Mouse (Mus musculus) hindbrain, postnatal 0 days (tissue): ENCODE data around the gene Tmem150b. TPM values are rescaled to one million over a fixed set of nuclear protein-coding genes. Genes with fewer than 3 reads are reported as not detected.

Experiments
- ATAC-seq: fragments of 200-750 bp; cut with Nextera tagmentation; 2 replicates; pipeline ENCODE4 v1.8.0; 2017; ENCODE audit warnings: mild to moderate bottlenecking, moderate TSS enrichment, moderate library complexity
- DNase-seq: peaks from one replicate; pipeline ENCODE4 v3.0.0-alpha.2; 2015; ENCODE audit warnings: low spot score
- H3K27ac ChIP-seq: fragments of 300-500 bp; sonication (generic); 2 replicates; pipeline ENCODE4 v1.5.1; 2014; ENCODE audit warnings: mild to moderate bottlenecking
- H3K27me3 ChIP-seq: fragments of 300-500 bp; sonication (generic); 2 replicates; pipeline ENCODE4 v1.6.1; 2014; ENCODE audit warnings: low read length, mixed read lengths; ENCODE audit not compliant: insufficient read depth
- H3K36me3 ChIP-seq: fragments of 300-500 bp; sonication (generic); 2 replicates; pipeline ENCODE4 v1.6.1; 2014; ENCODE audit warnings: low read length, mixed read lengths; ENCODE audit not compliant: insufficient read depth
- H3K4me1 ChIP-seq: fragments of 300-500 bp; sonication (generic); 2 replicates; pipeline ENCODE4 v1.6.1; 2014; ENCODE audit warnings: antibody characterized with exemption, low read length, mixed read lengths; ENCODE audit not compliant: insufficient read depth
- H3K4me2 ChIP-seq: fragments of 300-500 bp; sonication (generic); 2 replicates; pipeline ENCODE4 v1.6.1; 2014; ENCODE audit warnings: low read depth, mild to moderate bottlenecking, low read length, moderate library complexity, mixed read lengths
- H3K4me3 ChIP-seq: fragments of 300-500 bp; sonication (generic); 2 replicates; pipeline ENCODE4 v1.5.1; 2014; ENCODE audit warnings: low read length
- H3K9ac ChIP-seq: fragments of 300-500 bp; sonication (generic); replicated peaks from 2 replicates; pipeline ENCODE4 v1.6.1; 2014; ENCODE audit warnings: mild to moderate bottlenecking, low read length, moderate library complexity, mixed read lengths
- H3K9me3 ChIP-seq: fragments of 300-500 bp; sonication (generic); 2 replicates; pipeline ENCODE4 v1.6.1; 2016; ENCODE audit warnings: low read length, mixed read lengths
- CTCF ChIP-seq: IDR thresholded peaks from 2 replicates; pipeline ENCODE4 v1.5.1; 2016; ENCODE audit warnings: antibody characterized with exemption, control low read depth, low read depth
- WGBS: fragments of 180-500 bp; shearing (Covaris S2); extraction: QIAGEN DNeasy Blood & Tissue Kit; methylation state at CpG from one replicate; pipeline ENCODE4 v1.1.7; 2014; 5-methylcytosine and 5-hydroxymethylcytosine counted together
- polyA plus RNA-seq: library from polyadenylated mRNA; unstranded; fragments of >200 nt; fragmentation: Nextera tagmentation; extraction: Ambion mirVana; gene quantifications from 2 replicates; pipeline ENCODE4 v1.2.1, GENCODE M21; 2015
- total RNA-seq: library from RNA; depleted of rRNA; stranded (reverse); fragments of >200 nt; gene quantifications from 2 replicates; pipeline ENCODE4 v1.2.3, GENCODE M21; 2014

Gene Tmem150b
- total and polyA plus RNA-seq, 2 experiments from 2014 or later: 0.13 TPM; not detected in 1

- DNase-seq (no peak), ATAC-seq (no peak)
- no peaks in the 10 kb centered on the region for H3K4me1 ChIP-seq
- H3K27me3 ChIP-seq: no peaks in the 10 kb centered on the region
- no peak overlapping the region for H3K4me2 ChIP-seq
- no peak overlapping the region for H3K4me3 ChIP-seq
- H3K36me3 ChIP-seq: peaks cover 54% of the 10 kb centered on the region
- WGBS: 93% methylated on average over 7 of the region's 7 CpGs
- no peaks in the 10 kb centered on the region for H3K9me3 ChIP-seq
- no peak overlapping the region for H3K27ac ChIP-seq
- H3K9ac ChIP-seq: no peak overlapping the region
- TF ChIP-seq CTCF: no peak
Observed at GRCm38 (mm10) chr7:4703195-4703594, 21.9 kb downstream of the Tmem150b start.

GRCm38 (mm10) chr7:4702334-4702733 lies 22.7 kb downstream of the Tmem150b start:
- ATAC-seq (no peak), DNase-seq (no peak)
- no peak for TF ChIP-seq CTCF
- Histone ChIP-seq H3K27me3 (no peaks in the 10 kb centered on the region), H3K9me3 (no peaks in the 10 kb centered on the region), H3K4me3 (no peak overlapping the region), H3K4me2 (no peak overlapping the region), H3K9ac (no peak overlapping the region), H3K36me3 (peaks cover 48% of the 10 kb centered on the region), H3K4me1 (no peaks in the 10 kb centered on the region), H3K27ac (no peak overlapping the region)
- WGBS: 31% methylated on average over 8 of the region's 8 CpGs

- Histone ChIP-seq H3K9ac (no peak overlapping the region), H3K4me1 (no peaks in the 10 kb centered on the region; the same call in 1 of the 2 replicates), H3K36me3 (peaks cover 27% of the 10 kb centered on the region), H3K27me3 (no peaks in the 10 kb centered on the region), H3K4me3 (no peak overlapping the region), H3K4me2 (no peak overlapping the region), H3K27ac (no peak overlapping the region), H3K9me3 (no peaks in the 10 kb centered on the region)
- no peak for TF ChIP-seq CTCF
- 59% methylated on average over 6 of the region's 6 CpGs for WGBS
- DNase-seq (no peak), ATAC-seq (no peak)
Observed at GRCm38 (mm10) chr7:4693004-4693403, 32.0 kb downstream of the Tmem150b start.

GRCm38 (mm10) chr7:4690951-4691653 lies 33.9 kb downstream of the Tmem150b start:
- no peaks in the 10 kb centered on the region; the same call in 1 of the 2 replicates for H3K4me1 ChIP-seq
- peak overlapping the region; percentile 87 for H3K4me3 ChIP-seq
- peak overlapping the region; percentile 100 for H3K9ac ChIP-seq
- ATAC-seq (peak; percentile 53), DNase-seq (peak; percentile 40)
- peaks cover 21% of the 10 kb centered on the region for H3K36me3 ChIP-seq
- peak overlapping the region; percentile 97 for H3K27ac ChIP-seq
- 3% methylated on average over 31 of the region's 35 CpGs for WGBS
- H3K4me2 ChIP-seq: peak overlapping the region; percentile 72
- TF ChIP-seq CTCF: no peak
- no peaks in the 10 kb centered on the region for H3K27me3 ChIP-seq
- no peaks in the 10 kb centered on the region for H3K9me3 ChIP-seq

- TF ChIP-seq CTCF: no peak
- no peaks in the 10 kb centered on the region for H3K9me3 ChIP-seq
- DNase-seq (peak; percentile 96), ATAC-seq (peak; percentile 93)
- H3K4me3 ChIP-seq: peak within 1 kb of the TSS; percentile 87
- H3K27ac ChIP-seq: peak within 1 kb of the TSS; percentile 97
- no peaks in the 10 kb centered on the region for H3K27me3 ChIP-seq
- H3K9ac ChIP-seq: peak within 1 kb of the TSS; percentile 100
- peak within 1 kb of the TSS; percentile 72 for H3K4me2 ChIP-seq
- peaks cover 21% of the 10 kb centered on the region for H3K36me3 ChIP-seq
- WGBS: 0% methylated on average over 9 of the region's 18 CpGs
- no peaks in the 10 kb centered on the region; the same call in 1 of the 2 replicates for H3K4me1 ChIP-seq
Observed at GRCm38 (mm10) chr7:4690387-4690786, 34.7 kb downstream of the Tmem150b start, which contains the start of gene Brsk1. TSS of gene Brsk1 (plus strand) at chr7:4690604.

- H3K27ac ChIP-seq: peak within 1 kb of the TSS; percentile 73
- DNase-seq (peak; percentile 95), ATAC-seq (peak; percentile 97)
- 0% methylated on average over 32 of the region's 32 CpGs for WGBS
- H3K9ac ChIP-seq: peak within 1 kb of the TSS; percentile 52
- H3K4me3 ChIP-seq: peak within 1 kb of the TSS; percentile 78
- no peaks in the 10 kb centered on the region for H3K9me3 ChIP-seq
- peak; percentile 16; the same call in 1 of the 2 replicates for TF ChIP-seq CTCF
- peak within 1 kb of the TSS; percentile 92 for H3K4me2 ChIP-seq
- H3K27me3 ChIP-seq: no peaks in the 10 kb centered on the region
- H3K4me1 ChIP-seq: no peaks in the 10 kb centered on the region
- H3K36me3 ChIP-seq: peaks cover 10% of the 10 kb centered on the region
Observed at GRCm38 (mm10) chr7:4684632-4685417, 40.2 kb downstream of the Tmem150b start, which contains the start of gene Hspbp1. TSS of gene Hspbp1 (minus strand) at chr7:4685068.
